Mouse (Mus musculus) hindbrain, embryonic 15.5 days (tissue): ENCODE measurements around the gene Orm3. TPM values are rescaled to one million over a fixed set of nuclear protein-coding genes. Genes with fewer than 3 reads are reported as not detected.

Source experiments
- ATAC-seq: fragments of 200-750 bp; cut with Nextera tagmentation; 2 replicates; pipeline ENCODE4 v1.8.0; 2017; ENCODE audit warnings: low read depth, moderate number of reproducible peaks, moderate TSS enrichment; ENCODE audit not compliant: low FRiP score
- H3K27ac ChIP-seq: fragments of 300-500 bp; sonication (generic); replicated peaks from 2 replicates; pipeline ENCODE4 v1.5.1; 2015; ENCODE audit warnings: mild to moderate bottlenecking, inconsistent platforms
- H3K27me3 ChIP-seq: fragments of 300-500 bp; sonication (generic); 2 replicates; pipeline ENCODE4 v1.6.1; 2015; ENCODE audit warnings: control low read depth, inconsistent platforms
- H3K36me3 ChIP-seq: fragments of 300-500 bp; sonication (generic); 2 replicates; pipeline ENCODE4 v1.6.1; 2015; ENCODE audit warnings: control low read depth, inconsistent platforms
- H3K4me1 ChIP-seq: fragments of 300-500 bp; sonication (generic); replicated peaks from 2 replicates; pipeline ENCODE4 v1.6.1; 2015; ENCODE audit warnings: control low read depth, inconsistent platforms
- H3K4me2 ChIP-seq: fragments of 300-500 bp; sonication (generic); 2 replicates; pipeline ENCODE4 v1.6.1; 2015; ENCODE audit warnings: moderate library complexity, mild to moderate bottlenecking, inconsistent platforms
- H3K4me3 ChIP-seq: fragments of 300-500 bp; sonication (generic); 2 replicates; pipeline ENCODE4 v1.5.1; 2015; ENCODE audit warnings: mild to moderate bottlenecking, inconsistent platforms
- H3K9ac ChIP-seq: fragments of 300-500 bp; sonication (generic); 2 replicates; pipeline ENCODE4 v1.6.1; 2015; ENCODE audit warnings: inconsistent platforms
- H3K9me3 ChIP-seq: fragments of 300-500 bp; sonication (generic); 2 replicates; pipeline ENCODE4 v1.6.1; 2016; ENCODE audit warnings: control low read depth, inconsistent platforms
- WGBS: fragments of 180-500 bp; shearing (Covaris S2); methylation state at CpG from one replicate; pipeline ENCODE4 v1.1.7; 2015; 5-methylcytosine and 5-hydroxymethylcytosine counted together
- polyA plus RNA-seq: library from polyadenylated mRNA; unstranded; fragments of >200 nt; fragmentation: Nextera tagmentation; extraction: Ambion mirVana; gene quantifications from 2 replicates; pipeline ENCODE4 v1.2.1, GENCODE M21; 2015

Orm3 gene
- polyA plus RNA-seq, 1 experiment from 2014 or later = not detected

GRCm38 (mm10) chr4:63397981-63398537 is 42.1 kb downstream of the Orm3 start:
- no peak overlapping the region for H3K4me2 ChIP-seq
- peaks cover 7% of the 10 kb centered on the region for H3K4me1 ChIP-seq
- no peak for ATAC-seq
- no peak overlapping the region for H3K9ac ChIP-seq
- no peak overlapping the region for H3K4me3 ChIP-seq
- no peaks in the 10 kb centered on the region for H3K27me3 ChIP-seq
- H3K27ac ChIP-seq = no peak overlapping the region
- WGBS = 78% methylated on average over 10 of the region's 10 CpGs
- H3K36me3 ChIP-seq = 0 out of 2 replicates have a peak, but pooled peaks cover 5% of the 10 kb centered on the region
- no peaks in the 10 kb centered on the region for H3K9me3 ChIP-seq

GRCm38 (mm10) chr4:63398854-63399609 is 43.1 kb downstream of the Orm3 start:
- no peak overlapping the region for H3K4me3 ChIP-seq
- no peaks in the 10 kb centered on the region for H3K27me3 ChIP-seq
- 0 out of 2 replicates have a peak overlapping the region, but pooled peaks have one; percentile 21 for H3K27ac ChIP-seq
- H3K9ac ChIP-seq = no peak overlapping the region
- 70% methylated on average over 11 of the region's 11 CpGs for WGBS
- peaks cover 17% of the 10 kb centered on the region for H3K4me1 ChIP-seq
- H3K9me3 ChIP-seq = no peaks in the 10 kb centered on the region
- ATAC-seq = no peak
- no peak overlapping the region for H3K4me2 ChIP-seq
- H3K36me3 ChIP-seq = 0 out of 2 replicates have a peak, but pooled peaks cover 5% of the 10 kb centered on the region

GRCm38 (mm10) chr4:63399691-63400270 is 43.8 kb downstream of the Orm3 start:
- Histone ChIP-seq H3K4me3 (no peak overlapping the region), H3K27me3 (no peaks in the 10 kb centered on the region), H3K36me3 (no peaks in the 10 kb centered on the region), H3K27ac (peak overlapping the region; percentile 21; the same call in 1 of the 2 replicates), H3K4me2 (no peak overlapping the region), H3K4me1 (peaks cover 25% of the 10 kb centered on the region), H3K9ac (no peak overlapping the region), H3K9me3 (no peaks in the 10 kb centered on the region)
- WGBS = 61% methylated on average over 8 of the region's 8 CpGs
- no peak for ATAC-seq

- no peak overlapping the region for H3K9ac ChIP-seq
- WGBS = 96% methylated on average over 18 of the region's 18 CpGs
- peaks cover 34% of the 10 kb centered on the region for H3K4me1 ChIP-seq
- no peak overlapping the region for H3K4me3 ChIP-seq
- no peaks in the 10 kb centered on the region for H3K9me3 ChIP-seq
- H3K36me3 ChIP-seq = no peaks in the 10 kb centered on the region
- ATAC-seq = no peak
- no peak overlapping the region for H3K4me2 ChIP-seq
- H3K27ac ChIP-seq = no peak overlapping the region
- H3K27me3 ChIP-seq = no peaks in the 10 kb centered on the region
These were observed 44.8 kb downstream of the Orm3 start for GRCm38 (mm10) chr4:63400541-63401306.

GRCm38 (mm10) chr4:63401620-63402019 is 45.7 kb downstream of the Orm3 start:
- Histone ChIP-seq H3K9ac (no peak overlapping the region), H3K4me3 (no peak overlapping the region), H3K27ac (no peak overlapping the region), H3K4me1 (peaks cover 35% of the 10 kb centered on the region), H3K9me3 (no peaks in the 10 kb centered on the region), H3K36me3 (no peaks in the 10 kb centered on the region), H3K27me3 (no peaks in the 10 kb centered on the region), H3K4me2 (no peak overlapping the region)
- ATAC-seq = no peak
- 84% methylated on average over 6 of the region's 6 CpGs for WGBS

- Histone ChIP-seq H3K27ac (no peak overlapping the region), H3K4me2 (no peak overlapping the region), H3K9ac (no peak overlapping the region), H3K9me3 (no peaks in the 10 kb centered on the region), H3K27me3 (no peaks in the 10 kb centered on the region), H3K4me3 (no peak overlapping the region), H3K4me1 (peaks cover 35% of the 10 kb centered on the region), H3K36me3 (no peaks in the 10 kb centered on the region)
- ATAC-seq = no peak
- WGBS = 87% methylated on average over 8 of the region's 10 CpGs
These were observed 46.1 kb downstream of the Orm3 start for GRCm38 (mm10) chr4:63402056-63402455.

- H3K4me3 ChIP-seq = peak overlapping the region; percentile 21
- peak overlapping the region; percentile 43 for H3K4me2 ChIP-seq
- peak overlapping the region; percentile 77 for H3K27ac ChIP-seq
- H3K4me1 ChIP-seq = peaks cover 35% of the 10 kb centered on the region
- no peaks in the 10 kb centered on the region for H3K9me3 ChIP-seq
- H3K36me3 ChIP-seq = no peaks in the 10 kb centered on the region
- 0 out of 2 replicates have a peak, but pooled peaks have one; percentile 4 for ATAC-seq
- H3K27me3 ChIP-seq = no peaks in the 10 kb centered on the region
- 60% methylated on average over 6 of the region's 6 CpGs for WGBS
- H3K9ac ChIP-seq = no peak overlapping the region
These were observed 46.6 kb downstream of the Orm3 start for GRCm38 (mm10) chr4:63402558-63402957.

- Histone ChIP-seq H3K27me3 (no peaks in the 10 kb centered on the region), H3K9ac (peak within 1 kb of the TSS; percentile 25; the same call in 1 of the 2 replicates), H3K4me2 (peak within 1 kb of the TSS; percentile 43), H3K4me3 (peak within 1 kb of the TSS; percentile 21), H3K9me3 (no peaks in the 10 kb centered on the region), H3K4me1 (peaks cover 39% of the 10 kb centered on the region), H3K36me3 (no peaks in the 10 kb centered on the region), H3K27ac (peak within 1 kb of the TSS; percentile 77)
- ATAC-seq = peak; percentile 85
- 19% methylated on average over 16 of the region's 17 CpGs for WGBS
These were observed 47.3 kb downstream of the Orm3 start, which contains the start of gene Akna for GRCm38 (mm10) chr4:63403040-63403959. Gene Akna (minus strand): TSS chr4:63403354.

- no peak overlapping the region for H3K27ac ChIP-seq
- H3K9ac ChIP-seq = no peak overlapping the region
- H3K4me3 ChIP-seq = no peak overlapping the region
- no peak overlapping the region for H3K4me2 ChIP-seq
- no peaks in the 10 kb centered on the region for H3K36me3 ChIP-seq
- no peaks in the 10 kb centered on the region for H3K9me3 ChIP-seq
- no peak for ATAC-seq
- no peaks in the 10 kb centered on the region for H3K27me3 ChIP-seq
- 79% methylated on average over 7 of the region's 7 CpGs for WGBS
- peaks cover 47% of the 10 kb centered on the region for H3K4me1 ChIP-seq
These were observed 48.2 kb downstream of the Orm3 start for GRCm38 (mm10) chr4:63404205-63404604.

GRCm38 (mm10) chr4:63405051-63405450 is 49.1 kb downstream of the Orm3 start:
- no peak overlapping the region for H3K9ac ChIP-seq
- no peak for ATAC-seq
- peaks cover 56% of the 10 kb centered on the region for H3K4me1 ChIP-seq
- no peaks in the 10 kb centered on the region for H3K27me3 ChIP-seq
- no peaks in the 10 kb centered on the region for H3K36me3 ChIP-seq
- H3K9me3 ChIP-seq = no peaks in the 10 kb centered on the region
- no peak overlapping the region for H3K27ac ChIP-seq
- 21% methylated on average over 7 of the region's 7 CpGs for WGBS
- H3K4me3 ChIP-seq = no peak overlapping the region
- H3K4me2 ChIP-seq = no peak overlapping the region

GRCm38 (mm10) chr4:63405683-63406082 is 49.7 kb downstream of the Orm3 start:
- H3K4me1 ChIP-seq = peaks cover 57% of the 10 kb centered on the region
- no peak for ATAC-seq
- H3K27ac ChIP-seq = no peak overlapping the region

More at GRCm38 (mm10) chr4:63405683-63406082, 49.7 kb downstream of the Orm3 start:
- no peak overlapping the region for H3K4me2 ChIP-seq
- no peak overlapping the region for H3K9ac ChIP-seq
- no peaks in the 10 kb centered on the region for H3K36me3 ChIP-seq
- 70% methylated on average over 4 of the region's 4 CpGs for WGBS
- no peaks in the 10 kb centered on the region for H3K9me3 ChIP-seq
- H3K4me3 ChIP-seq = no peak overlapping the region
- no peaks in the 10 kb centered on the region for H3K27me3 ChIP-seq
